In genomic region chr7:45856950-45857901, GRCm38 (mm10) we compare ENCODE assay signal across 8 mouse cellular contexts. TPM values are rescaled to one million over a fixed set of nuclear protein-coding genes. Genes with fewer than 3 reads are reported as not detected.
A peak's percentile ranks its signal among the peaks of the same experiment; 100 is the strongest.
DNase-seq lines count a peak whose midpoint lies in the region; ATAC-seq and TF ChIP-seq lines count a peak whose summit lies in the region.

No protein-coding gene starts in this region.

- no peak for TF ChIP-seq POLR2A in ES-Bruce4 (IDR thresholded peaks at IDR 0.05; ENCODE audit: insufficient read depth, low read length)

- peak; percentile 88 for DNase-seq in ZHBTc4 (ENCODE audit: low read depth, low spot score)
- peak; percentile 63 for DNase-seq in limb, embryonic 11.5 days (ENCODE audit: low spot score)
- DNase-seq in midbrain, postnatal 0 days (ENCODE audit: low spot score): no peak
- no peak for DNase-seq in left cerebral cortex, postnatal 36 days (ENCODE audit: low spot score in 2 of 2)
- no peak for DNase-seq in right cerebral cortex, adult 2 months (ENCODE audit: low spot score in 2 of 2)
- DNase-seq in gastrocnemius, postnatal 10 days: no peak

- no peaks in the 10 kb centered on the region for H3K9me3 ChIP-seq in ES-Bruce4 (replicated peaks; ENCODE audit: control insufficient read depth, insufficient read depth, low read length, poor library complexity, severe bottlenecking)
- H3K9me3 ChIP-seq in forebrain, embryonic 13.5 days (replicated peaks): no peaks in the 10 kb centered on the region
- no peaks in the 10 kb centered on the region for H3K9me3 ChIP-seq in limb, embryonic 11.5 days (ENCODE audit: control insufficient read depth, low read length)
- no peaks in the 10 kb centered on the region for H3K9me3 ChIP-seq in midbrain, postnatal 0 days (ENCODE audit: low read length)

- WGBS in forebrain, embryonic 13.5 days: 4% methylated on average over 29 of the region's 30 CpGs
- WGBS in limb, embryonic 11.5 days: 1% methylated on average over 30 of the region's 30 CpGs
- 10% methylated on average over 28 of the region's 30 CpGs for WGBS in midbrain, postnatal 0 days

- H3K9ac ChIP-seq in ES-Bruce4 (ENCODE audit: low read depth, poor library complexity, severe bottlenecking): peak overlapping the region; percentile 6; the same call in 1 of the 2 replicates
- H3K9ac ChIP-seq in forebrain, embryonic 13.5 days: peak overlapping the region; percentile 57
- peak overlapping the region; percentile 47 for H3K9ac ChIP-seq in limb, embryonic 11.5 days (ENCODE audit: low read length)
- peak overlapping the region; percentile 36; the same call in 1 of the 2 replicates for H3K9ac ChIP-seq in midbrain, postnatal 0 days (replicated peaks; ENCODE audit: low read length, poor library complexity, severe bottlenecking)

- H3K27me3 ChIP-seq in ES-Bruce4 (ENCODE audit: control insufficient read depth, insufficient read depth, low read length, poor library complexity, severe bottlenecking): no peaks in the 10 kb centered on the region
- peaks cover 36% of the 10 kb centered on the region for H3K27me3 ChIP-seq in forebrain, embryonic 13.5 days
- H3K27me3 ChIP-seq in limb, embryonic 11.5 days (ENCODE audit: control insufficient read depth, insufficient read depth, low read length): no peaks in the 10 kb centered on the region; the same call in 1 of the 2 replicates
- peaks cover 3% of the 10 kb centered on the region; the same call in 1 of the 2 replicates for H3K27me3 ChIP-seq in midbrain, postnatal 0 days (ENCODE audit: insufficient read depth, low read length)

- peak overlapping the region; percentile 63 for H3K4me3 ChIP-seq in ES-Bruce4 (ENCODE audit: low read depth, low read length)
- peak overlapping the region; percentile 30 for H3K4me3 ChIP-seq in forebrain, embryonic 13.5 days
- H3K4me3 ChIP-seq in limb, embryonic 11.5 days (ENCODE audit: low read depth, low read length): peak overlapping the region; percentile 38
- peak overlapping the region; percentile 24 for H3K4me3 ChIP-seq in midbrain, postnatal 0 days (ENCODE audit: low read depth, low read length)

- TF ChIP-seq EP300 in ES-Bruce4 (IDR thresholded peaks at IDR 0.05; ENCODE audit: insufficient read depth, low read depth, low read length): no peak

- H3K4me2 ChIP-seq in forebrain, embryonic 13.5 days: peak overlapping the region; percentile 63
- H3K4me2 ChIP-seq in limb, embryonic 11.5 days (ENCODE audit: low read depth, severe bottlenecking): peak overlapping the region; percentile 76
- H3K4me2 ChIP-seq in midbrain, postnatal 0 days (ENCODE audit: low read depth, low read length, poor library complexity, severe bottlenecking): peak overlapping the region; percentile 42

- no peak for TF ChIP-seq CTCF in ES-Bruce4 (IDR thresholded peaks at IDR 0.05; ENCODE audit: low read depth, low read length)
- no peak for TF ChIP-seq CTCF in midbrain, postnatal 0 days (IDR thresholded peaks at IDR 0.05)

- no peak overlapping the region for H3K27ac ChIP-seq in ES-Bruce4 (ENCODE audit: insufficient read depth, low read length)
- H3K27ac ChIP-seq in forebrain, embryonic 13.5 days: no peak overlapping the region
- H3K27ac ChIP-seq in limb, embryonic 11.5 days (replicated peaks; ENCODE audit: low read depth, low read length): no peak overlapping the region
- peak overlapping the region; percentile 18; the same call in 1 of the 2 replicates for H3K27ac ChIP-seq in midbrain, postnatal 0 days (ENCODE audit: low read depth, low read length)

- H3K36me3 ChIP-seq in ES-Bruce4 (ENCODE audit: control insufficient read depth, insufficient read depth, low read length, poor library complexity, severe bottlenecking): no peaks in the 10 kb centered on the region
- no peaks in the 10 kb centered on the region for H3K36me3 ChIP-seq in forebrain, embryonic 13.5 days (ENCODE audit: poor library complexity, severe bottlenecking)
- no peaks in the 10 kb centered on the region for H3K36me3 ChIP-seq in limb, embryonic 11.5 days (ENCODE audit: control insufficient read depth, insufficient read depth, low read length)
- H3K36me3 ChIP-seq in midbrain, postnatal 0 days (ENCODE audit: insufficient read depth, low read length): peaks cover 25% of the 10 kb centered on the region

- intact Hi-C loops in left cerebral cortex, postnatal 36 days (cut with DNase I): no loop called here

- H3K4me1 ChIP-seq in ES-Bruce4 (ENCODE audit: control insufficient read depth, insufficient read depth, low read length): peaks cover 3% of the 10 kb centered on the region
- H3K4me1 ChIP-seq in forebrain, embryonic 13.5 days: peaks cover 15% of the 10 kb centered on the region
- H3K4me1 ChIP-seq in limb, embryonic 11.5 days (ENCODE audit: control insufficient read depth, insufficient read depth, low read length): no peaks in the 10 kb centered on the region
- 0 out of 2 replicates have a peak, but pooled peaks cover 2% of the 10 kb centered on the region for H3K4me1 ChIP-seq in midbrain, postnatal 0 days (ENCODE audit: insufficient read depth, low read length)

- 0 out of 2 replicates have a peak, but pooled peaks have one; percentile 19 for ATAC-seq in forebrain, embryonic 13.5 days
- peak; percentile 42; the same call in 1 of the 2 replicates for ATAC-seq in limb, embryonic 11.5 days (ENCODE audit: insufficient number of reproducible peaks, low FRiP score, low TSS enrichment, low read depth)
- ATAC-seq in midbrain, postnatal 0 days (ENCODE audit: low FRiP score): no peak

RNA-seq across cellular contexts. Expression of gene Kdelr1, which starts 15.3 kb away (rescaled TPM):
- polyA plus RNA-seq in ES-Bruce4 (2011; ENCODE audit: insufficient read depth, insufficient read length, low read depth, missing spikeins): 98.0 and 102 TPM in 2 replicates
- 31.6 and 33.9 TPM in 2 replicates for polyA plus RNA-seq in forebrain, embryonic 13.5 days (2015; fragmentation: Nextera tagmentation; extraction: Ambion mirVana)
- polyA plus RNA-seq in limb, embryonic 11.5 days (2014; fragmentation: Nextera tagmentation; extraction: Ambion mirVana): 72.7 and 97.1 TPM in 2 replicates
- 170 and 207 TPM in 2 replicates for total RNA-seq in midbrain, postnatal 0 days (2014; rRNA removed)
- 52.0 and 54.8 TPM in 2 replicates for polyA plus RNA-seq in midbrain, postnatal 0 days (2015; fragmentation: Nextera tagmentation; extraction: Ambion mirVana)
- total RNA-seq in left cerebral cortex, postnatal 36 days (2021): 10 to 100 TPM; 71.0 to 80.0 TPM
- 10 to 100 TPM; 73.5 to 74.7 TPM for total RNA-seq in gastrocnemius, postnatal 10 days (2021)

RNA-seq across cellular contexts. Expression of gene Grin2d, which starts 21.0 kb away (rescaled TPM):
- polyA plus RNA-seq in ES-Bruce4 (2011; ENCODE audit: insufficient read depth, insufficient read length, low read depth, missing spikeins): 0.43 and 0.68 TPM in 2 replicates
- 0.48 TPM in 2 replicates for polyA plus RNA-seq in forebrain, embryonic 13.5 days (2015; fragmentation: Nextera tagmentation; extraction: Ambion mirVana)
- polyA plus RNA-seq in limb, embryonic 11.5 days (2014; fragmentation: Nextera tagmentation; extraction: Ambion mirVana): 0.07 TPM in 1 of 2 replicates, not detected in the other
- total RNA-seq in midbrain, postnatal 0 days (2014; rRNA removed): 51.6 and 51.7 TPM in 2 replicates
- 5.4 and 6.6 TPM in 2 replicates for polyA plus RNA-seq in midbrain, postnatal 0 days (2015; fragmentation: Nextera tagmentation; extraction: Ambion mirVana)
- total RNA-seq in left cerebral cortex, postnatal 36 days (2021): 10 to 100 TPM; 10.2 to 12.3 TPM
- 1 to 10 TPM in 1 of 2 experiments, under 1 TPM in 1; 0.80 to 1.2 TPM for total RNA-seq in gastrocnemius, postnatal 10 days (2021)

RNA-seq across cellular contexts. Expression of gene Grwd1, which starts 26.5 kb away (rescaled TPM):
- polyA plus RNA-seq in ES-Bruce4 (2011; ENCODE audit: insufficient read depth, insufficient read length, low read depth, missing spikeins): 32.3 and 36.3 TPM in 2 replicates
- 49.2 and 53.6 TPM in 2 replicates for polyA plus RNA-seq in forebrain, embryonic 13.5 days (2015; fragmentation: Nextera tagmentation; extraction: Ambion mirVana)
- polyA plus RNA-seq in limb, embryonic 11.5 days (2014; fragmentation: Nextera tagmentation; extraction: Ambion mirVana): 90.6 and 94.3 TPM in 2 replicates
- total RNA-seq in midbrain, postnatal 0 days (2014; rRNA removed): 31.3 and 34.2 TPM in 2 replicates
- polyA plus RNA-seq in midbrain, postnatal 0 days (2015; fragmentation: Nextera tagmentation; extraction: Ambion mirVana): 48.7 and 52.9 TPM in 2 replicates
- 10 to 100 TPM; 19.5 to 21.0 TPM for total RNA-seq in left cerebral cortex, postnatal 36 days (2021)
- total RNA-seq in gastrocnemius, postnatal 10 days (2021): 10 to 100 TPM; 14.8 to 15.4 TPM

RNA-seq across cellular contexts. Expression of gene Kcnj14, which starts 32.6 kb away (rescaled TPM):
- 0.75 TPM in 1 of 2 replicates, not detected in the other for polyA plus RNA-seq in ES-Bruce4 (2011; ENCODE audit: insufficient read depth, insufficient read length, low read depth, missing spikeins)
- polyA plus RNA-seq in forebrain, embryonic 13.5 days (2015; fragmentation: Nextera tagmentation; extraction: Ambion mirVana): 0.45 and 0.49 TPM in 2 replicates
- polyA plus RNA-seq in limb, embryonic 11.5 days (2014; fragmentation: Nextera tagmentation; extraction: Ambion mirVana): 1.4 and 1.5 TPM in 2 replicates
- total RNA-seq in midbrain, postnatal 0 days (2014; rRNA removed): 0.71 and 2.1 TPM in 2 replicates
- 1.5 TPM in 2 replicates for polyA plus RNA-seq in midbrain, postnatal 0 days (2015; fragmentation: Nextera tagmentation; extraction: Ambion mirVana)
- 1 to 10 TPM; 2.3 to 3.0 TPM for total RNA-seq in left cerebral cortex, postnatal 36 days (2021)
- total RNA-seq in gastrocnemius, postnatal 10 days (2021): under 1 TPM; 0.36 to 0.45 TPM

RNA-seq across cellular contexts. Expression of gene Syngr4, which starts 39.3 kb away (rescaled TPM):
- 2.0 and 3.4 TPM in 2 replicates for polyA plus RNA-seq in ES-Bruce4 (2011; ENCODE audit: insufficient read depth, insufficient read length, low read depth, missing spikeins)
- 0.62 and 0.92 TPM in 2 replicates for polyA plus RNA-seq in forebrain, embryonic 13.5 days (2015; fragmentation: Nextera tagmentation; extraction: Ambion mirVana)
- polyA plus RNA-seq in limb, embryonic 11.5 days (2014; fragmentation: Nextera tagmentation; extraction: Ambion mirVana): 1.0 and 1.8 TPM in 2 replicates
- total RNA-seq in midbrain, postnatal 0 days (2014; rRNA removed): 0.38 TPM in 1 of 2 replicates, not detected in the other
- polyA plus RNA-seq in midbrain, postnatal 0 days (2015; fragmentation: Nextera tagmentation; extraction: Ambion mirVana): 0.25 and 0.30 TPM in 2 replicates
- total RNA-seq in left cerebral cortex, postnatal 36 days (2021): not detected
- under 1 TPM in 1 of 2 experiments, not detected in 1; 0.35 TPM for total RNA-seq in gastrocnemius, postnatal 10 days (2021)

Comparison
In these comparisons a context has a peak if more than half of its experiments do, and no peak if none do; other contexts are left out.
1. H3K9ac ChIP-seq: peak in every context shown above with its lines; median percentile 57 in forebrain, embryonic 13.5 days; 47 in limb, embryonic 11.5 days; 36 in midbrain, postnatal 0 days; 6 in ES-Bruce4.
2. DNase-seq: peak in ZHBTc4 (single experiment) and limb, embryonic 11.5 days (single experiment); none in midbrain, postnatal 0 days (single experiment), left cerebral cortex, postnatal 36 days (0 of 2), right cerebral cortex, adult 2 months (0 of 2) and gastrocnemius, postnatal 10 days (single experiment).
3. Peak in every context shown above with its lines, with median percentiles within 50 percentile points of each other: H3K4me3 ChIP-seq and H3K4me2 ChIP-seq.